Mouse (Mus musculus) common myeloid progenitor, adult 5-6 weeks (primary cell): ENCODE results near the gene Zfp280b. TPM values are rescaled to one million over a fixed set of nuclear protein-coding genes. Genes with fewer than 3 reads are reported as not detected.
"Not testable (repeated sequence)": the region's sequence is repeated elsewhere in the genome, so short reads cannot be mapped to it uniquely, and the experiment has no call there.

Source experiments
- ATAC-seq: replicated peaks from 2 replicates; pipeline ENCODE4 v1.8.0; 2016; ENCODE audit warnings: low read depth, mild to moderate bottlenecking, moderate TSS enrichment, inconsistent platforms; ENCODE audit not compliant: poor library complexity, severe bottlenecking
- total RNA-seq: library from RNA; stranded (forward); fragments of 200-1000, 187-1606 nt; gene quantifications from 2 replicates; pipeline ENCODE4 v1.2.3, GENCODE M21; 2017

Gene Zfp280b
- total RNA-seq, 1 experiment from 2014 or later, result 13.1 TPM

- ATAC-seq, result no peak
These were observed 4.1 kb upstream of the Zfp280b start for GRCm38 (mm10) chr10:76028396-76028795.

GRCm38 (mm10) chr10:76029276-76029675 is 3.2 kb upstream of the Zfp280b start:
- ATAC-seq, result no peak

- ATAC-seq, result no peak
These were observed 2.0 kb upstream of the Zfp280b start for GRCm38 (mm10) chr10:76030496-76030895.

- ATAC-seq, result no peak
These were observed 694 bp upstream of the Zfp280b start for GRCm38 (mm10) chr10:76031511-76032401.

GRCm38 (mm10) chr10:76033119-76033455 is 637 bp downstream of the Zfp280b start:
- ATAC-seq, result no peak

GRCm38 (mm10) chr10:76034001-76034600 is 1.7 kb downstream of the Zfp280b start:
- ATAC-seq, result no peak

DNA sequence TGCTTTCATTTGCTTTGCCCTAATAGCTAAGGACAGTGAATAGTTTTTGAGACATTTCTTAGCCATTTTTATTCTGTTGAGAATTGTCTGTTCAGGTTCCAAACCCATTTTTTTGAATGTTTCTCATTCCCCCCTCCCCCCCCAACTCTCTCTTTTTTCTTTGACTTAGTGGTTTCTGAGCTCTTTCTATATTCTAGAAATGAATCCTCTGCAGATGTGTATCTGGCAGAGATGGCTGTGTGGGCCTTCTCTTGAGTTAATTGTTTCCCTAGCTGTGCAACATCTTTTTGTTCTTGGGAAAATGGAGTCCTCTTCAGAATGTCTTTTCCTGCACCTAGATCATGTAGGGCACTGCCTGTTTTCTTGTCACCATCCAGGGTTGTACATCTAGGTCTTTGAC is 2.8 kb downstream of the Zfp280b start:
- ATAC-seq, result no peak

- ATAC-seq, result no peak
These were observed 4.5 kb downstream of the Zfp280b start for GRCm38 (mm10) chr10:76036962-76037361.

DNA sequence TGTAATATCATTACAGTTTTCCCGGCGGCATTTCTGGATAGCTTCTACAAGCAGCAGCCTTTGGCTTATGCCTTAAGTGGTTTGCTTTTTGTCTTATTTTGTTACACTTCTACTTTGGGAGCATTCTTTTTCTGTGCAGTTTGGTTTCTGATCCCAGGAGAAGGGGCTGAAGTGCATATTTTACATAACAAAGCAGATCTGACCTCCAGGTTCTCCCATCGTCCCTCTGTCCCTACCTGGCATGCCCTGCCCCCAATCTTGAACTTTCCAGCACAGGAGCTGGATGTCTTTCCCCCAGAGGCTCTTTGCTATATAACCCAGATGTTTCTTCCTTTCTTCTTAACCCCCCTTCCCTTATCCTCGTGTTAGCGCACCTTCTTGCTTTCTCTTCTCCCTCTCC is 12.9 kb downstream of the Zfp280b start:
- no peak for ATAC-seq

DNA sequence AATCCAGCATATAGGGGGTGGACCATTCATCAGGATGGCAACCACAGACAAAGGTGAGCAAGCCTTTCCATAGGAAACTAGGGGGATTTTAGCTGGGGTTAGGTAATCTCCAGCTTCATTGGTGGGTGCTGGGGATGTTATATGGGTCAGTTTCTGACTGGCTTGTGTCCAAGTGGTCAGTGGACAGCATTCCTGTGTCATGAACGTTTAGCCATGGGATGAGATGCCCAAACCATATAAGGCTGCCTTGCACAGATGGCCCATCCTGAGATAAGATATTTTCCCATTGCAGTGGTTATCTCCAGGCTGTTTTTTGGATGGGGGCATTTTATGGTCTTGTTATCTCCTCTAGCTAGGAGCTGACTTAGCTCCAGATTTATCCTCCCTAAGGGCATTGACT is 14.3 kb downstream of the Zfp280b start:
- ATAC-seq, result no peak

- ATAC-seq, result no peak
These were observed 14.9 kb downstream of the Zfp280b start for GRCm38 (mm10) chr10:76047182-76047869.

DNA sequence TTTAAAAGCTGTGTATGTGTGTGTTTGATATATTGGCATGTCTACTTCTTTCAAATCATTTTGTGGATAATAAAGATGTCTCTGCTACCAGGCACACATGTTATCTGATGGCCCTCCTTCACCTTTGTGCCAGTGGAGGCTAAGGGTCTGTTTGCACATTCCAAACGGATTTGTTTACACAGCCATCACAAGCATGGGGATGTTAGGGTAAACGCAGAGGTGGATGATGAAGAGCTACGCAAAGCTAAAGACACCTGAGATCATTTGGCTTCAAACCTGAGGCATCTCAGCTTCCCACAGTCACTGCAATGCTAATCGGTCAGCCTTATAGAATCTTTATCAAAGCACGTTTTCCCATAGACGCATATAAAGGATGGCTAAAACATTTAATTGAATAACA is 16.5 kb downstream of the Zfp280b start:
- ATAC-seq, result no peak

DNA sequence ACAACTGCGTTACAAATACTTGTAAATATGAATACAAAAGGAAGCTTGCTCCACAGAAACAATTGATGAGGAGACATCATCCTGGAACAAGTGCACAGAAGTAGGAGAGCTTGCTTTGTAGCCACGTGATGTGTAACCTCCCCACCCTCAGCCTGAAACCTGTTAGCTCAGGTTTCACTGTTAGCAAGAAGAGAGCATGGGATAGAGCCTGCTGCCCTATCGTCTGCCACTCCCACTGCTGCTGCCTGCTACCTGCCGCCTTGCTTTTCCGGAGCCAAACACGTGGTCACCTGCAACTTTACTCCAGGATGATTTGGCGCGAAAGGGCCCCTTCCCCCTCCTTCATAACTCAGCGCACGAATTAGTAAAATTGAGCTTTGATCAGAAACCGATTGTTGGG is 19.4 kb downstream of the Zfp280b start:
- ATAC-seq, result no peak

GRCm38 (mm10) chr10:76062439-76062838 is 30.0 kb downstream of the Zfp280b start:
- ATAC-seq, result no peak

GRCm38 (mm10) chr10:76067674-76068613 is 35.5 kb downstream of the Zfp280b start:
- no peak for ATAC-seq

GRCm38 (mm10) chr10:76072080-76072479 is 39.6 kb downstream of the Zfp280b start:
- not testable (repeated sequence) for ATAC-seq

GRCm38 (mm10) chr10:76077008-76077407 is 44.6 kb downstream of the Zfp280b start:
- not testable (repeated sequence) for ATAC-seq
